Mouse (Mus musculus): ENCODE data around the gene Fam219b.
A peak's percentile ranks its signal among the peaks of the same experiment; 100 is the strongest.

Gene Fam219b

DNA sequence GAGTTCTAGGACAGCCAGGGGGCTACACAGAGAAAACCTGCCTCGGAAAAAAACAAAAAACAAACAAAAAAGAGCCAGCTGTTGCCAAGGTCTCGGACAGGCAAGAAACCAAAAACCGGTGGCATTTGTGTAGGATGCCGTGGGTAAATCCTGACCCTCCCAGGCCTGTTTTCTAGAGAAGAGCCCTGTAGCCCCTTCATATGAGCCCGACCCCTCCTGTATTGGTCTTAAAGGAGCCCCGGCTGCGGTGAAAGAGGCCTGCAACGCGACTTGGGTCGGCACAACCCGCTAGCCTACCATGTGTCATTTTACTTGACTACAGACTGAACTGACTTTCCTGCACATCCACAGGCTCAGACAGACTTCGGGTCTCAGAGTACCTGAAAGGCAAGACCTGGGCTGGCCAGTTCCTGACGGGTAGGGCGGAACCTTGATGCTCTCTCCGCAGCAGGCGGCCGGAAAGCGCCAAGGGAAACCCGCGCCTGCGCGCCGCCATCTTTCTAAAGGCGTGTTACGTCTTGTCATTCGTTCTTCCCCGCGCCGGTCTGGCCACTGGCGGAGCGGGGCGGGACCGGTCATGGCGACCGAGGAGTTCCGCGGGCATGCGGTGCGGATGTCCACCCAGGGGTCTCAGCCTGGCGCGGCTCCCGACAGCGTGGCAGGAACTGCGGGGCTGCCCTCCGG is at the start of gene Fam219b:
Fam219b (plus strand) TSS at position 485 of the 684 bp plus-strand sequence.
- DNase-seq (ENCODE audit: low read depth, low spot score) = peak; percentile 87

DNA sequence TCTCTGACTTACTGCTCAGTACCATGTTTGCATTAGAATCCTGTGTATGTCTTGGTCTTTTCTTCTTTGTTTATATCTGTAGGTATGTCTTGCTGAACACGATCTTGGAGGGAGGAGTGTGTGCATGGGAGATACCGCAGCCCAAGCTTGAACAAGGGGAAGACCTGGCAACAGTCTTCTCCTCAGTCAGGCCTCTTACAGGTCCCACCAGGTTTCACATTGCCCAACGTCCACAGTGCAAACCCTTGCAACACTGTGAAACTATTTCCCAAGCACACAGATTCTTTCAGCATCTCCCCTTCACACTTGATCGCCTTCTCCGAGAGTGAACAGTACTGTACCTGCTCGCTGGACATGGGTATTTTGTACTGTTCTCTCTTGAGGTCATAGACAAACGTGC is 49.5 kb upstream of the Fam219b start:
- DNase-seq (ENCODE audit: low read depth, low spot score) = no peak

DNA sequence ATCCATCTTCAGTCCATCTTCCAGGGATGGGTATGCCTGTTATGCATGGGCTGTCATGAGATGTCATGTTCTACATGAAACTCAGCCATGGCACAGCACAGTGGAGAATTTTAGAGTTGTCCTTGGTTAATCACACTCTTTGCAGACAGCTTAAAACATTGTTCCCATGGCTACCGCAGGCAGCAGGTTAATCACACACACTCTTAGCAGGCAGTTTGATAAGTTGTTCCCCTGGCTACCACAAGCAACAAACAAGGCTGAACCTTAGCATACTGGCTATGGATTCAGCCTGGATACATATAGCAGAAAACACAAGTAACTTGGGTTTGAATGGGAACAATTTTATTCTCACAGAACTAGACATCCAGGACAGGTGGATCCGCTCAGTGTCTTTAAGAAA is 43.8 kb upstream of the Fam219b start:
- no peak for DNase-seq (ENCODE audit: low read depth, low spot score)

DNA sequence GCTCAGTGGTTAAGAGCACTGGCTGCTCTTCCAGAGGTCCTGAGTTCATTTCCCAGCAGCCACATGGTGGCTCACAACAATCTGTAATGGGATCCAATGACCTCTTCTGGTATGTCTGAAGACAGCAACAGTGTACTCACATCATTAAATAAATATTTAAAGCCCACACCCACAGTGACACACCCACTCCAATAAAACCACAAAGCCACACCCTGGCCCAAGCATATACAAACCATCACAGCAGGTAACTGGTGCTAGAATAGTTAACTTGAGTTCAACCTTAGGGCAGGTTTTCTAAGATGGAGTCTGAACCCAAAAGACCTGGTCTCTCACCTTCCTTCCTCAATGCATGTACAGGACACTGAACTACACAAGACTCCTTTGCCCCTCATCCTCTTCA is 42.4 kb upstream of the Fam219b start:
- no peak for DNase-seq (ENCODE audit: low read depth, low spot score)

DNA sequence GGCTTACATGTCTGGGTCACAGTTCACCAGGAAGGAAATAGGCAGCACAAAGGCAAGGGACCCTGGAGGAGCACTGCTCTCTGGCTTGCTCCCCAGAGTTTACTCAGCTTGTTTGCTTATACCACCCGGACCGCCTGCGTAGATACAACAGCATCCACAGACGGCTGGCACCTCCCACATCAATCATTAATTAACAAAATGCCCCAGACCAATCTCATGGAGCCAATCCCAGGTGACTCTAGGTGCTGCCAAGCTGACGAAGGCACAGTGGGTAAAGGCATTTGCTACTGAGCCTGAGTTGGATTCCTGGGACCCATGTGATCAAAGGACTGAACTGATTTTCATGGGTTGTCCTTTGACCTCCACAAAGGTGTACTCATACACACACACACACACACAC is 40.1 kb upstream of the Fam219b start:
- no peak for DNase-seq (ENCODE audit: low read depth, low spot score)

DNA sequence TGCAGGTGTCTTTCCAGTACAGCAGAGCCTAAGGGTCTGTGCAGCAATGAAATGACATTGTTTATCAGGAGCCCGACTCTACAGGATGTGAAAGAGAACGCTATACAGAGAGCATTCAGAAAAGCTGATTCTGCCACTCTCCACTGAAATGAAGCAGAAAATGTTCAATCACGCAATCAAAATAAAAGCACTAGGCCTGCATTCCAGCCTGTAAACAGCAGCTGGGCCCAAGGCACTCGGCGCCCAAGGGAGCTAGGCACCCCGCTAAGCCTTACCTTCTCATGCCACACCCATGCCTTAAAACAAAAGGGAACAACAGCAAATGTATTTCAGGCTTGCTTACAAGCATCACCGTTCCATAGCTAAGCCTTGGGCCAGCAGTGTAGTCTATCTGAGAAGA is 38.8 kb upstream of the Fam219b start:
- DNase-seq (ENCODE audit: low read depth, low spot score) = no peak

DNA sequence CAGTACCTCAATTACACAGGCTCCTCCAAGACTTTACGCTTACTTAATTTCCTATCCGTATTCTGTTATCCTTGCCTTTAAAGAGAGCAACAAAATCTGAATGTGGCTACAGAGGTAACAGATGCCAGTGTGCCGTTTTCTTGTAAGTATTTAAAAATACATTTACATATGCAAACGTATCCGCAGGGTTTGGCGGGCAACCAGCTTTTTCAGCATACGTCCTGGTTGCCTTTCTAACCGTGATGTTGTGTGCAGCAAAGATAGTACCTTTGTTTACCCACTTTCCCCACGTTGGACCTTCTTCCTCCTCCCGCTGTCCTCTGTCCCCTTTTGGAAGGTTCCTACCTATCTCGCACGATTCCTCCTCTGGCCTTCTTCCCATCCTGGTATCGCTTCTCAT is 35.9 kb upstream of the Fam219b start:
- no peak for DNase-seq (ENCODE audit: low read depth, low spot score)

DNA sequence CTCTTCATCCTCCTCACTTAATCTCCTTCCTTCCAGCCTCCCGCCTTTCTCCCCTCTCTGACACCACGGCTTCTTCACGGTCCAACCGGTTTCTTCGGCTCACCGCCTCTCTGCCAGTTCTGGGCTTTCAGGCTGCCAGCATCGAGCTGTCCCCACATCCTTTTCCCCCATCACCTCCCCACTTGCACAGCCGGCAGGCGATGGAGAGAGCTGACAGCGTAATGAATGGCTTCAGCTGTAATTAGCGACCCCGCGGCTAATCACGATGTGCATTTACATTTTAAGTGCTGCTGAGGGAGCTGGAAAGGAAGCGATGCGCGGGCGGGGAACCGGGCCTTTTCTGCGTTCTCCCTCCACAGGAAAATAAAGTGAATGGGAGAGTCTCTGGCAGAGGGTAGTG is 35.5 kb upstream of the Fam219b start:
- no peak for DNase-seq (ENCODE audit: low read depth, low spot score)

DNA sequence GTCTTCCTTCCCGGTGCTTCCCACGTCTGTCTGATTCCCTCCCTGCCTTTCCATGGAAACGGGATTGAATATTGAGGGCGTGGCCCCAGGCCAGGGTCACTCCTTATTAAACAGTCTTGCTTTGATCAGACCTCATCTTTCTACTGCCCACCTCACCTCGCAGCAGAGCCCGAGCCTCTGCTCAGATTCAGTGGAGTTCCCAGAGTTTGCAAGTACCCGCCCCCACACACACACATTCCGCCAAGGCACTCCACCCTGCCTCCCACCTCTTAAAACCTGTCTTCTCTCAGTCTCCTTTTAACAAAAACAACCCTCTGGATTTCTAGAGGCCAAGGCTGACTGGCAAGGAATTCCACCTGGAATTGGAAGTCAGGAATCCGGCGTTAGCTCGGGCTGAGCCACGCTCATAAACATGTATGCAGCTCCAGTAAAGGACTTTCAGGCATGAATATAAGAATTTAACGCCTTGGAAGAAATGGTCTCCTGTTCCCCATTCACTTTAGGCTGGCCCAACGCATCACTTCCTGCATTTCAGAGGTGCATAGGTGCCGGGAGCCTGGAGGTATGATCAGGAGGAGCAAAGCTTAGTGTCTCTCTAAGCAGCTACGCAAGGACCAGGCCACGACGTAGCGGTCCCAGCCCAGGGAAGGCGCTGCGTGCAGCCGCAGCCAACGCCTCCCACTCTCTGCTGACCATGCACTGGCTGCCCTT is 34.3 kb upstream of the Fam219b start:
- no peak for DNase-seq (ENCODE audit: low read depth, low spot score)

DNA sequence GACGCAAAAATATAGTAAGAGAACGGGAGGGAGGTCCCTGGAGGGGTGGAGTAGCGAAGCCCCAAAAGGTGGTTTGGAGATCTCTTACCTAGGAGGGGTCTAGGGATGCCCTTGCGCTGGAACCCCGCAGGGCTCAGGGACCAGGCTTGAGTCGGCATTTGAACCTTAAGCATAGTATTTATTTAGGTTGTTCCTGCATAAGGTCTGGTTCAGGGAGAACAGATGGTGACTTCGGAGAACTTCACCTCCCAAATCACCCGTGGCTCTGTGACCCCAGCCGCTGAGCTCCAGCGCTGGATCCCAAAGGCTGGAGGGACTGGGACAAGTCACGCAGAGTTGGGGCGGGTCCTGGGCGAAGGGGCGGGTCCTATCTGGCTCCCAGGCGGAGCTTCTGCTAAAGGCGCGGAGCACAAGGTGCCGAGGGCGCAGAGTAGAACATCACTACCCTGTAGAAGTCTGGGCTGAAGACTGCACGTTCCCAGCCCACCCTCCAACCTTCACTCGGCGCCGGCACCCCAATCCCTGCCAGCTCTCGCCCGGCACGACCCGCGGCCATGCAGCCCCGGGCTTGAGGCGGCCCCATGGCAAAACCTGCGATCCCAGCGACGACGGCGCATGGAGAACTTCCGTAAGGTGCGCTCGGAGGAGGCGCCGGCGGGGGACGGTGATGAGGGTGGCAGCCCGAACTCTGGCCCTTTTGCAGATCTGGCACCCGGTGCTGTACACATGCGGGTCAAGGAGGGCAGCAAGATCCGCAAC is 33.5 kb upstream of the Fam219b start, which contains the start of gene Rpp25:
Rpp25 (plus strand) TSS at position 405 of the 759 bp plus-strand sequence.
- no peak for DNase-seq (ENCODE audit: low read depth, low spot score)

DNA sequence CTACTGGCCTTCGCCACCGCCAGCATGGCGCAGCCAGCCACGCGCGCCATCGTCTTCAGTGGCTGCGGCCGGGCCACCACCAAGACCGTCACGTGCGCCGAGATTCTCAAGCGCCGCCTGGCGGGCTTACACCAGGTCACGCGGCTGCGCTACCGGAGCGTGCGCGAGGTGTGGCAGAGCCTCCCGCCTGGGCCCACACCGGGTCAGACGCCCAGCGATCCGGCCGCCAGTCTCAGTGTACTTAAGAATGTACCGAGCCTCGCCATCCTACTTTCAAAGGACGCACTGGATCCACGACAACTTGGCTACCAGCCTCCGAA is 33.0 kb upstream of the Fam219b start:
- DNase-seq (ENCODE audit: low read depth, low spot score) = peak; percentile 60

DNA sequence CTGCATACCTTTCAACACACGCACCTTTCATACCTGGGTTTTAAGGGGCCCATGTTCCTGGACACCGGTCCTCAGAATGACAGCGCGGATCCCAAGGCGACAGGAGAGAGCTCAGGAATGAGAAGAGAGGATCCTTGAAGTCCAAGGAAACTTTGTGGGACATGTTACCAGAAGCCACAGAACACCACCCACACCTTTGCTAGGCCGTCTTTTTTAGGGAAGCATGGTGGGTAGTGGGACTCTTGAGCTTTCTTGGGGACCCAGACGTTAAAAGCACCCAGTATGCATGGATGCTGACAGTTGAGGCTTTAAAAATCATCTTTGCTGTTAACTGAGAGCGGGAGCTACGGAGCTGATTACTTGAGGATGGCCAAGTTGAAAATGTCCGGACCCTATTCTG is 32.4 kb upstream of the Fam219b start:
- DNase-seq (ENCODE audit: low read depth, low spot score) = no peak

DNA sequence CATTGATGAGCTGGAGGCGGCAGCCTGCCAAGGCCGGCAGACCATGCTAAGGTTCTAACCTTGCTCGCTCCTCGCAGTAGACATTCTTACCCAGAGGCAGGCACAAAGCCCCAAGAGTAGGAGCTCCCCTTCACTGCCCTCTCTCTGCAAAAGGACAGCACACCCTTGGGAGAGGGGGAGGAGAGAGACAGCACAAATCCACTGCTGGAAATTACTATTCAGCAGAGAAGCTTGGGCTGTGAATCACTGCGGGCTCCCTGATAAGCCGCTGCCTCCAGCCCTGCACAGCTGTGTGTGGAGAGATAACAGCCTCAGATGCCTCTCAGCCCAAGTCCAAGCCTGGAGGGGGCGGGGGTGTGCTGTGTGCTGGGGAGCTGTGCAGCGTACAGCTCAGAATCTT is 31.6 kb upstream of the Fam219b start:
- no peak for DNase-seq (ENCODE audit: low read depth, low spot score)

DNA sequence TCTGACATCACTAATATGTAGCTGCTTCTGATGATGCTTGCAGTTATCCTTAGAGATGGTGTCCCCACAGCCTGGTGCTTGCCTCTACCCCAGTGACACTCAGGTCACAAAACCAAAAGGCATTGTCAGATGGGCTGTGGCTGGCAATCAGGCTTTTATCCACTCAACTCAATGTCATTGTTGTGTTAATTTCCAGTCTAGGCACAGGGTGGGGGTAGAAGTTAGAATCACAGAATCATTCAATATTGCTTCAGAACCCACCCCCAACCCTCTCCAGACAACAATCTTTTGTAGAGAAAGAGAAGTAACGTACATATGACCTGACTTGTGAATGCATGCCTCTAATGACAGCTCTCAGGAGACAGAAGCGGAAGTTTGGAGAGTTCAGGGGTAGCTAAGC is 26.8 kb upstream of the Fam219b start:
- no peak for DNase-seq (ENCODE audit: low read depth, low spot score)

DNA sequence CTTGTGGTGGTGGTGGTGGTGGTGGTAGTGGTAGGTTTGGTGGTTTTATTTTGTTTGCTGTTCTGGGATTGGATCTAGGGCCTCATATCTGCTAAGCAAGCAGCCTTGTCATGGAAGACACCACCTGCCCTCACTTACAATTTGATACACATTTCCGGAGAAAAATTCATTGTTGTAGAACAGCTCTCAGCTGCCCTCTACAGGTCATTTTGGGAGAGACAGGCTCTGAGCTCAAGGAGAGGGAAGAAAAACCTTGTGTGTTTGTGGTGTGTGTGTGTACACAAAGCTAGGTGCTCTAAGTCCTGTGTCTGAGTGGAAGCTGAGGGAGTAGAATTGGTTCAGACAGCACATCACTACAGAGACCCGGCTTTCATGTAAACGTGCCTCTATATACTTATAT is 20.2 kb upstream of the Fam219b start:
- DNase-seq (ENCODE audit: low read depth, low spot score) = peak; percentile 75

DNA sequence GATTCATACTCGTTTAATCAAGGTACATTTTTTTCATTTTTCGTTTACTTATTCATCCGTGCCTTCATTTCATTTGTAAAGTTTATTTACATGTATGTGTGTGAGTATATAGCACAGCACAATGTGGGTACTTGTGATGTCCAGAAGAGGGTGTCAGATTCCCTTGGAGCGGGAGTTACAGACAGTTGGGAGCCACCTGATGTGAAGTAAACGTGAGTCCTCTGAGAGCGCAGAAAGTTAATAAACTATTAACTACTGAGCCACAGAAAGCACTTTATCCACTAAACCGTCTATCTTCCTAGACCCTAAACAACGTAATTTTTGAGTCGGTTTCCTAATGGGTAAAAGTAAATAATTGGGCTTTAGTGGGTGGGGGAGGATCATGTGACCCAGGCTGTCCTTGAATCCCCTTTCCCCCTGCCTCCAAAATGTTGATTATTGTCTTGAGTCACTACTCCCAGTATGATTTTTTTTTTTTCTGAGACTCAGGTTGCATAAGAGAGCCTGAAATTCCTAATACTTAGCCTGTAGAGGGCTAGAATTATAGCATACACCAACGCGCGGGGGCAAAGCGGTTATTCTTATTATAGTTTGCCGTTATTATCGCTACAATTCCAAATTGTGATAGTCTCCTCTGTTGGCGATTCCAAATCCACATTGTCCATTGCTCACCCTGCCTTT is 16.8 kb upstream of the Fam219b start:
- no peak for DNase-seq (ENCODE audit: low read depth, low spot score)

DNA sequence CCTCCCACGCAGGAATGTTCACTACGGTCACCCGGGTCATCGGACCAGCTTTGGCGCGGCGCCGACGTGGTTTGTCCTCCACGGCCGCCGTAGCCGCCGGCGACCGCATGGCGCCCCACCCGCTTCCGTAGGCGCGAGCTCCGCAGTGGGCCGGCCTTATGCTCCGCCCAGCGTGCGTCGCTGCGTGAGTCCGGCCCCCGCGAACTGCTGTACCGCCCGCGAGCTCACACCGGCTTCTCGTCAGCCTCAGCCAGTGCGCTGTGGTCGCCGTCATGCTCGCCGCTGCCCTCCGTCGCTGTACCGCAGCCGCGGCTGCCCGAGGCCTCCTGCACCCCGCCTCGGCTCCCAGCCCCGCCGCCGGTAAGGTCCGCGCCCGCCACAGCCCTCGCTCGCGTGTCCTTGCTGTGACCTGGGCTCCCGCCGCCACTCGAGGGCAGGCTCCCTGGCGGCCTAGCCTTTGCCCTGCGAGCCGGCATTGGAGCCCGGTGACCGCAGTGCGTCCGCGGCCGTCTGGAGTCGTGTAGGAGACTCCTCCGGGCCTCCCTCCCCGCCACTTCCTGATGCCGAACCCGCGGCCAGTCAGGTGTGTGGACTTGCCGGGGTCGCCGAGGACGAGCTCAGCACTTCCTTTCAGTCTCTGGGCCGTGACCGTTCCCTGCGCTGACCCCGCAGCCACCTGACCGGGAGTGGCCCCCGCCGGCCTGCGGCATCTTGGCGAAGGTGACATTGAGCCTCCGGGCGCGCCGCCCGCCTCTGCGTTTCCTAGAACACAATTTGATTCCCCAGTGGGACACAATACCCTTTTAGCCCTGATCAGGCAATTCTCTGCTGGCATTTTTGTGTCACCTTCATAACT is 16.0 kb upstream of the Fam219b start, which contains the start of gene Cox5a:
Cox5a (plus strand) TSS at position 219 of the 856 bp plus-strand sequence.
- DNase-seq (ENCODE audit: low read depth, low spot score) = peak; percentile 95

DNA sequence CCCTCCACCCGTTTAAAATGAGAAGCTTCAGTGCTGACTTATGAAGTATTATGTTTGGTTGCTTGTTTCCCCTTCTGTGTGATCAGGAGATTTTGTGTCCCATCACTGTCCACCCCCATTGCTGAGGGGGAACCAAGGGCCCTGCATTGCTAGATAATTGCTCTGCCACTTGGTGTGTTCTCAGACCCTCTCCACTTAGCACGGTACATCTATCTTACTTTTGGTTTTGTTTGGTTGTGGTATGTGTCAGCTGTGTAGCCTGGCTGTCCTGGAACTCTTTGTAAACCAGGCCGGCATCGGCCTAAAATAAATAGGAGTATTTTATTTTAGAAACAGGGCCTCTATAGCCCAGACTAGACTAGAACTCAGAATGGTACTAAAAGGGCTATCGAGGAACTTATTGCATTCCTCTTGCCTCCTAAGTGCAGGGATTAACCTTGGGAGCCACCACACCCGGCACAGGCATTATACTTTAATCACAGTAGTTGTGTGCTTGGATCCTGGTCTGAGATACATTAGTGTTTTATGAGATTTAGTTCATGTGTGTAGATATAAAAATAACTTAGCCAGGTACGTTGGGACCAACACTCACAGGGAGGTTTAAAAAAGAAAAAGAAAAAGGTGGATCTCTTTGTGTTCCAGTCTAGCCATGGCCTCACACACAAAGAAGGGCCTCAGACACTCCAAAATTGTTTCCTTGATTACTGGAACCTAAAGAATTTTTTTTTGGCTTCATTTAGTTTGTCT is 15.0 kb upstream of the Fam219b start:
- DNase-seq (ENCODE audit: low read depth, low spot score) = no peak

DNA sequence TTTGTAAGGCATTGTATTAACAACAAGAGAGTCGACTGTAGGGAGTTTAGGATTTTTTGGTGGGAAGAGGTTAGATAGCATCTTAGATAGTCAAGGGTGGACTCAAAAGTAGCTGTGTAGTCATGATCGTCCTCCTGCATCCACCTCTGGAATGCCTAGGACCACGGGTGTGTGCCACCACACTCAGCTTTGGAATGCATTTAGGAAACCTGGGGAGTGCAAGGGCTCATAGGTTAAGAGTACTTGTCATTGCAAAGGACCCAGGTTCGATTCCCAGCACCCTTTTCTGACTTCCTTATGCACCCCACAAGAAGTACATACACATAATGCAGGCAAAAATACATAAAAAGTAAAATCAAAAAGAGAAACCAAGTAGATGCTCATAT is 14.5 kb upstream of the Fam219b start:
- DNase-seq (ENCODE audit: low read depth, low spot score) = no peak

DNA sequence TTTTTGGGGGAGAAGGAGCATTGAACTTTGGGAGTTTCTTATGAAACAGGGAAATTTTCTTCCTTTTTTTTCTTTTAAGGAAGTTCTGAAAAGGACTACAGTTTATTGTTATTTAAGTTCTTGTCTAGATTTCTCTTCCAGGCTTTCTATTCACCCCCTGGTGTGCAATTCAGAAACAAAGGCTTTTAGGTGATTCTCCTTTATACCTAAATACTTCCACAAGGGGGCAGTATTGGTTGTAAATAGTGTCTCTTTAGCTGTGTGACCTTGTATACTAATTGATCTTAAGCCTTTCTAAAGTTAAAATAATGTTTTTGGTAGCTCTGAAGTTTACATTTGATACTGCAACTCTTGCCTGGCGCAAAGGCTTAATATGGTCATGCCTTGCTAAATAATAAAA is 13.6 kb upstream of the Fam219b start:
- peak; percentile 67 for DNase-seq (ENCODE audit: low read depth, low spot score)

DNA sequence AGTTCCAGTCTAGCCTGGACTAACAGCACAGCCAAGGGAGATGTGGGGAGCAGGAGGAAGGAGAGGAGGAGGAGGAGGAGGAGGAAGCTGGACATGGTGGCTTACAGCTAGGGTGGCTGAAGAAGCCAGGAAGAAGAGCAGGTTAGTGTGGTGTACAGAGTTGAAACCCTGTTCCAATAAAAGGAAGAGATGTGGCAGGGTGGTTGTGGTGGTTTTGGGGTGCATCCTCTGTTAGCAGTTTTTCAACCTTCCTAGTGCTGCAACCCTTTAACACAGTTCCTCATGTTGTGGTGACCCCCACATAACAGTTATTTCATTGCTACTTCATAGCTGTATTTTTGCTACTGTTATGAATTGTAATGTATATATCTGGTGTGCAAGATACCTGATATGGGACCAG is 12.9 kb upstream of the Fam219b start:
- DNase-seq (ENCODE audit: low read depth, low spot score) = no peak

Data from mesoderm, embryonic 11.5 days (tissue).